Mouse (Mus musculus): Measurements from ENCODE around the gene Sap30. TPM values are rescaled to one million over a fixed set of nuclear protein-coding genes. Genes with fewer than 3 reads are reported as not detected.

Gene Sap30
- polyA plus RNA-seq, 1 experiment from 2014 or later: 25.5 TPM

DNA sequence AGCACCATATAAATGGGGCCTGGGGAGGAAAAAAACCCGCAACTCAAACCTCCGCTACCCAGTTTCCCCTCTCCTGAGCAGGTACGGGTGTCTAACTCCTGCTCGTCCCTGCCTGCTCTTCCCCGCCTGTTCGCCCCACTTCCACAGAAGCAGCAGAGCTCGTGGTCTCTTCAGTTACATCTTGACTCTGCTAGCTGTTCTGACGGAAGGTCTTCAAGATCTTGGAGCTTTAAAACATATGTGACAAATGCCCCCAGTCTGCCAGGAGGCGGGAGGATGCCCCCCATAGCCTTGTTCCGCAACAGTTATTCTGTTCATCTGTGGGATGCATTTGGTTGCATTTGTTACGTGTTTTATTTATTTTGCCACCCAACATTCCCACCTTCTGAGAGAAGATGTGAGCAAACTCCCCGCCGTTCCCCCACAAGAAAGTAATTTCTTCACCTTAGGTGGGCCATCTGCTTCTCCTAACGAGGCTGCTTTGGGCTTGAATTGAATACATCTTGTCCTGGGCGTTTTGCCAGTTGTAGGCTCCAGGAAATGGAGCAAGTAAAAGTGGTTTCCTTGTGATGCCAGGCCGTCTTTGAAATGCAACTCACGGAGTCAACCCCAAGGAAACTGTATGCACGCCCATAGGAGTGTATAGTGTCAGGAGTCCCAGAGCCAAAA lies 51.8 kb downstream of the Sap30 start:
- Histone ChIP-seq H3K4me1 (ENCODE audit: control insufficient read depth, insufficient read depth, low read length) (no peaks in the 10 kb centered on the region), H3K4me3 (ENCODE audit: low read depth, low read length) (no peak overlapping the region), H3K27me3 (ENCODE audit: control insufficient read depth, insufficient read depth, low read length) (no peaks in the 10 kb centered on the region), H3K4me2 (ENCODE audit: low read depth, low read length) (no peak overlapping the region), H3K27ac (ENCODE audit: low read depth, low read length) (no peak overlapping the region), H3K9ac (replicated peaks; ENCODE audit: low read depth, low read length) (no peak overlapping the region), H3K9me3 (ENCODE audit: control insufficient read depth, low read length) (no peaks in the 10 kb centered on the region), H3K36me3 (ENCODE audit: control insufficient read depth, insufficient read depth, low read length) (no peaks in the 10 kb centered on the region)
- peak; percentile 54; the same call in 1 of the 2 replicates for ATAC-seq (ENCODE audit: low read depth)
- 52% methylated on average over 18 of the region's 18 CpGs for WGBS

- 82% methylated on average over 5 of the region's 5 CpGs for WGBS
- no peak for ATAC-seq (ENCODE audit: low read depth)
- no peaks in the 10 kb centered on the region for H3K27me3 ChIP-seq (ENCODE audit: control insufficient read depth, insufficient read depth, low read length)
- no peak overlapping the region for H3K4me3 ChIP-seq (ENCODE audit: low read depth, low read length)
- no peaks in the 10 kb centered on the region for H3K9me3 ChIP-seq (ENCODE audit: control insufficient read depth, low read length)
- no peak overlapping the region for H3K4me2 ChIP-seq (ENCODE audit: low read depth, low read length)
- no peak overlapping the region for H3K27ac ChIP-seq (ENCODE audit: low read depth, low read length)
- no peak overlapping the region for H3K9ac ChIP-seq (replicated peaks; ENCODE audit: low read depth, low read length)
- H3K36me3 ChIP-seq (ENCODE audit: control insufficient read depth, insufficient read depth, low read length): no peaks in the 10 kb centered on the region
- H3K4me1 ChIP-seq (ENCODE audit: control insufficient read depth, insufficient read depth, low read length): no peaks in the 10 kb centered on the region
These were observed 54.9 kb downstream of the Sap30 start for GRCm38 (mm10) chr8:57432802-57433201.

Other genes with a start within 250 kb of the Sap30 start
- gene Hand2, start 166.9 kb downstream of the Sap30 start, polyA plus RNA-seq (2014; fragmentation: Nextera tagmentation; extraction: Ambion mirVana): not detected in 2 replicates
- 6.2 and 10.9 TPM in 2 replicates for gene Scrg1, start 31.9 kb downstream of the Sap30 start, polyA plus RNA-seq (2014; fragmentation: Nextera tagmentation; extraction: Ambion mirVana)
- gene Hmgb2, start 24.0 kb upstream of the Sap30 start, polyA plus RNA-seq (2014; fragmentation: Nextera tagmentation; extraction: Ambion mirVana): 24.7 and 52.8 TPM in 2 replicates
- gene Galnt7, start 165.2 kb upstream of the Sap30 start, polyA plus RNA-seq (2014; fragmentation: Nextera tagmentation; extraction: Ambion mirVana): 14.7 and 15.0 TPM in 2 replicates